Mouse (Mus musculus) liver, adult 2 months (tissue): Measurements from ENCODE around the gene Vasp.

Source experiments
- CTCF ChIP-seq: fragments of 200-500 bp; IDR thresholded peaks from 2 replicates; pipeline ENCODE4 v1.5.1; 2011; ENCODE audit warnings: low read depth, low read length, control low read depth
- POLR2A ChIP-seq: fragments of 200-500 bp; IDR thresholded peaks from 2 replicates; pipeline ENCODE4 v1.6.1; 2011; ENCODE audit warnings: low read length, control low read depth; ENCODE audit not compliant: insufficient read depth; ENCODE audit errors: extremely low read depth

DNA sequence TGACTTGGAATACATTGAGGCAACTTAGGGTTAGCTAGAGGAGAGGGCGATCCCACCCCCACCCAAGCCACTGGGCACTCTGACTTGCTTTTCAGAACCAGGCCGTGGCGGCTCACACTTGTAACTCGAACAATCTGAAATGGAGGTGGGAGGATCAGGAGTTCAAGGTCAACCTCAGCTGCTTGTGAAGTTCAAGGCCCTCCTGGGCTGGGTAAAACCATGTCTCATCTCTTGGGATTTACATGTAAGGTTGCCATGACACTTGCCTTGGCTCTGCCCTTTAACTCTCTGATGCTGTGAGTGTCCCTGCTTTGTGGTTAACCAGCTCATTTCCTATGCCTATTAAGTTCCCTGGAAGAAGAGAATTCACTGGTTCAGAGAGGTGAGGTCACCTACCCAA is 62.1 kb downstream of the Vasp start:
- TF ChIP-seq POLR2A = no peak
- no peak for TF ChIP-seq CTCF
